Mouse (Mus musculus) thymus, adult 2 months (tissue): ENCODE results near the gene Ankrd12. TPM values are rescaled to one million over a fixed set of nuclear protein-coding genes. Genes with fewer than 3 reads are reported as not detected.
"Not testable (repeated sequence)": the region's sequence is repeated elsewhere in the genome, so short reads cannot be mapped to it uniquely, and the experiment has no call there.

Experiments
- DNase-seq: peaks from one replicate; pipeline ENCODE4 v3.0.0; 2021
- H3K27ac ChIP-seq: fragments of 200-500 bp; 2 replicates; pipeline ENCODE4 v1.5.1; 2012; ENCODE audit warnings: low read length, control low read depth; ENCODE audit not compliant: control insufficient read depth, insufficient read depth
- H3K27me3 ChIP-seq: fragments of 200-500 bp; 2 replicates; pipeline ENCODE4 v1.6.1; 2012; ENCODE audit warnings: mild to moderate bottlenecking, low read length, moderate library complexity, mixed read lengths; ENCODE audit not compliant: control insufficient read depth, insufficient read depth
- H3K36me3 ChIP-seq: fragments of 200-500 bp; 2 replicates; pipeline ENCODE4 v1.6.1; 2012; ENCODE audit warnings: mild to moderate bottlenecking, low read length, moderate library complexity; ENCODE audit not compliant: control insufficient read depth, insufficient read depth
- H3K4me1 ChIP-seq: fragments of 200-500 bp; replicated peaks from 2 replicates; pipeline ENCODE4 v1.6.1; 2012; ENCODE audit warnings: low read length; ENCODE audit not compliant: control insufficient read depth, insufficient read depth
- H3K4me3 ChIP-seq: fragments of 200-500 bp; 2 replicates; pipeline ENCODE4 v1.5.1; 2012; ENCODE audit warnings: mild to moderate bottlenecking, low read length, control low read depth, moderate library complexity; ENCODE audit not compliant: control insufficient read depth, insufficient read depth
- CTCF ChIP-seq: fragments of 200-500 bp; IDR thresholded peaks from 2 replicates; pipeline ENCODE4 v1.5.1; 2012; ENCODE audit warnings: mild to moderate bottlenecking, control low read depth, low read length, moderate library complexity, borderline replicate concordance; ENCODE audit not compliant: control insufficient read depth, poor library complexity, insufficient read depth; ENCODE audit errors: extremely low read depth
- POLR2A ChIP-seq: fragments of 200-500 bp; IDR thresholded peaks from 2 replicates; pipeline ENCODE4 v1.6.1; 2012; ENCODE audit warnings: mild to moderate bottlenecking, low read length, control low read depth, moderate library complexity; ENCODE audit not compliant: control insufficient read depth, poor library complexity, insufficient read depth; ENCODE audit errors: extremely low read depth
- WGBS: fragments of 180-500 bp; shearing (Covaris S2); methylation state at CpG from one replicate; pipeline ENCODE4 v1.1.7; 2018; 5-methylcytosine and 5-hydroxymethylcytosine counted together
- polyA plus RNA-seq: library from polyadenylated mRNA; depleted of rRNA; stranded (reverse); fragments of >200 nt; gene quantifications from 2 replicates; pipeline ENCODE4 v1.2.3, GENCODE M21; 2012

Ankrd12 gene
- polyA plus RNA-seq, 1 experiment: 7.9 TPM

DNA sequence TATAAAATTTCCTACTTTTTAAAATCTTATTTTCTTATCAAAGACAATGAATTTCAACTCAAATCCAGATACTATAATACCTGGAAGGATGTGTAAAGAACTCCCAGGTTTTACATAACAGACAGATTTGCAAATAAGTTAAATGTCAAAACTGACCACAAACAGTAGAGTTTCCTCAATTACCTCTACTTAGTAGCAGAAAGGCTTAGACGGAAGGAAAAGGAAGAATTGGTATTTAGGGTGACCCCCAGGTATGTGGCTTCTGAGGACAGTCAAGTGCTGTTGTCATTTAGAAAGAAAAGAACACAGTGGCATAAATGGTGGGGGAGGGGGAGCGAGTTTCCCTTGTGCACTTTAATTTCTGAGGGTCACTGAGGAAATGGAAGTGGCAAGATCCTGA, 65.1 kb downstream of the Ankrd12 start:
- WGBS: 87% methylated on average over 2 of the region's 2 CpGs
- H3K36me3 ChIP-seq: peaks cover 4% of the 10 kb centered on the region; the same call in 1 of the 2 replicates
- DNase-seq: no peak
- no peak overlapping the region for H3K27ac ChIP-seq
- H3K4me1 ChIP-seq: no peaks in the 10 kb centered on the region
- no peak for TF ChIP-seq CTCF
- no peak for TF ChIP-seq POLR2A
- H3K4me3 ChIP-seq: no peak overlapping the region
- no peaks in the 10 kb centered on the region for H3K27me3 ChIP-seq

DNA sequence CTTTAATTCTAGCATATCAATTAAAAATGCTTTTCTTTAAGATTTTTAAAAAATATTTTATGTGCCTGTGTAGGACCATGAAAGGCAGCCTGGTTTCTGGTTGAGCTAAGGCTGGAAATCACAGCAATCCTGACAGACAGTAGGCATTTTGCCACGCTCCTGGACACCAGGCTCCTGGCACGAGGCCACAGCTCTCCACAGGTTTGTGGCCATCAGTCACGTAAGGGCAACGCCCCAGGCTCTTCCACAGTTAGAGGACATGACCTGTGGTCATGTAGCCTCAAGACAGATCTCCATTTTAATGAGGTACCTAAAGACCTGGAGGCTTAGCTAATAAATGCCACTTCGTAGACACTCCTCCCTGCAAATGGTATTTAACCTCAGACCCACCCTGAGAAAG, 69.0 kb downstream of the Ankrd12 start:
- no peaks in the 10 kb centered on the region for H3K27me3 ChIP-seq
- H3K27ac ChIP-seq: no peak overlapping the region
- DNase-seq: no peak
- H3K36me3 ChIP-seq: peaks cover 4% of the 10 kb centered on the region; the same call in 1 of the 2 replicates
- 94% methylated on average over 5 of the region's 5 CpGs for WGBS
- H3K4me3 ChIP-seq: no peak overlapping the region
- TF ChIP-seq CTCF: no peak
- no peak for TF ChIP-seq POLR2A
- H3K4me1 ChIP-seq: no peaks in the 10 kb centered on the region

DNA sequence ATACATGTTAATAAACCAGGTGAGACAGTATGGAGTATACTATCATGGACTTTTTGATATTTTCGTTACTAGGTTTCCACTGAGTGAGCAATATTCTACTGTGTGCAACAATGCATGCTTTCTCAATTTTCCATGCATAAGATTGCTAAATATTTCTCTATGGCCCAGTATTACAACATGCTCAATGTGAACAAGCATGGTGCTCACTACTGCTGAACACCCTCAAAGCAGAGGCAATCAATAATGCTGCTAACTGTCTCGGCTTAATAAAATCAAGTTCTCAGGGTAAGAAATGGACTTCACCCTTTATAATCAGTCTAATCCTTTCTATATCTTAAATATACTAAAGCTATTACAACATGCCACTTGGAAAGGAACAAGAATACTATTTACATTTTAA, 69.4 kb downstream of the Ankrd12 start:
- H3K27me3 ChIP-seq: no peaks in the 10 kb centered on the region
- no peak overlapping the region for H3K4me3 ChIP-seq
- peaks cover 4% of the 10 kb centered on the region; the same call in 1 of the 2 replicates for H3K36me3 ChIP-seq
- no peak for DNase-seq
- H3K27ac ChIP-seq: no peak overlapping the region
- H3K4me1 ChIP-seq: no peaks in the 10 kb centered on the region
- 98% methylated on average over 2 of the region's 2 CpGs for WGBS
- TF ChIP-seq CTCF: no peak
- TF ChIP-seq POLR2A: no peak

DNA sequence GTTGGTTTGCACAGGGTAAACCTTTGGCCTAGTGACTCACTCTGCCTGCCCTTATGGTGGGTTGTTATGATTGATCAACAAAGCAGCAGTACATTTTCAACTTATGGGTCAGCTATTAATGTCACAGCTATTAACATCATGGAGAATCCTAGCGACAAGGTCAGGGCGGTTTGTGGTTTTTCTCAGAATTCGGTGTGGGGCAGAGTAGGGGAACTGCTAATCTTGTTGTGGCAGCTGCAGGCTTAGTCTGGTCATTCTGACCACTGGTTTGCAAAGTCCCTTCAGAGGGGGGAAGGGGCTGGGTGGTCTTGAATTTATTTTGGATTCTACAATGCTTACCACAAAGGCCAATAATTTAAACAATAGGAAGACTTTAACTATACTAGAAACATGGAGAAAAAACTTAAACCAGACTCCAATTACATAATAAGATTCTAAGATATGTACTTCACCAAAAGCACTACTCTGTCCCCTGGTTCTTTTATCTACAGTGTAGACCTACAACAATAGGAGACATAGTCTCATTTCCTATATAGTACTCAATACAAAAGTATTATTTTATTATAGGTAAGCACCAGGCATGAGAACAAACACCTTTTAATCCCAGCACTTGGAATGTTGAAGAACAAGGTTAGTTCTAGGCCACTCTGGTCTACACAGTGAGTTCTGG, 88.6 kb downstream of the Ankrd12 start:
- no peak for DNase-seq
- Histone ChIP-seq H3K27me3 (no peaks in the 10 kb centered on the region), H3K36me3 (no peaks in the 10 kb centered on the region), H3K4me1 (no peaks in the 10 kb centered on the region), H3K4me3 (no peak overlapping the region), H3K27ac (no peak overlapping the region)
- TF ChIP-seq POLR2A: no peak
- no peak for TF ChIP-seq CTCF
- WGBS: 65% methylated on average over 3 of the region's 3 CpGs

DNA sequence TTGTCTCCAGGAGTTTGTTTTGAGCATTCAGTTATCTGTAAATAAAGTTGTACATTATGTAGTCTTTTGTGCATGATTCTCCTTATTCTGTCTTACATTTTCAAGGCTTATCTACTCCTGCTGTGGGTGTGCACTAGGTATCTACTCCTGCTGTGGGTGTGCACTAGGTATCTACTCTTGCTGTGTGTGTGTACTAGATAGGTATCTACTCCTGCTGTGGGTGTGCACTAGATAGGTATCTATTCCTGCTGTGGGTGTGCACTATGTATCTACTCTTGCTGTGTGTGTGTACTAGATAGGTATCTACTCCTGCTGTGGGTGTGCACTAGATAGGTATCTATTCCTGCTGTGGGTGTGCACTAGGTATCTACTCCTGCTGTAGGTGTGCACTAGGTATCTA, 100.2 kb downstream of the Ankrd12 start:
- not testable (repeated sequence) for H3K27me3 ChIP-seq, H3K4me3 ChIP-seq, DNase-seq, H3K36me3 ChIP-seq, H3K27ac ChIP-seq, H3K4me1 ChIP-seq

DNA sequence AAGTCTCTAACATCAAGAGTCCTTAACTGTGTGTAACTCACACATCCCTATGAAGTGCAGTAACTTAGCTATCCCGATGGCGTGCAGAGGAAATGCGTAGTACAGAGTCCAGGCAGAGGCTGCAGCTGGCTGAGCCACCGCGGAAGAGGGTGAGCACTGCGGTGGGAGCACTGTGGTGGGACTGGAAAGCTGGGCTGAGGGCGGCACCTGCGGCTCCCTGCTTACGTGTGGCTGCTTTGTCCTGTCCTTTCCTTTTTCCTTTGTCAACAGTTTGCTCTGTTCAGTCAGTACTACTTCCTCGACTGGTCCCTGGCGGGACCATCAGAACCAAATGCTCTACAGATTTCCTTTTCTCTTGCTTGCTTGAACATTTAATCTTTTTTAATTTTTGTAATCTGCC, 109.1 kb downstream of the Ankrd12 start:
- Histone ChIP-seq H3K4me3 (no peak overlapping the region), H3K27ac (no peak overlapping the region), H3K27me3 (no peaks in the 10 kb centered on the region), H3K36me3 (0 out of 2 replicates have a peak, but pooled peaks cover 3% of the 10 kb centered on the region), H3K4me1 (no peaks in the 10 kb centered on the region)
- 81% methylated on average over 11 of the region's 11 CpGs for WGBS
- TF ChIP-seq POLR2A: no peak
- TF ChIP-seq CTCF: no peak
- DNase-seq: no peak

DNA sequence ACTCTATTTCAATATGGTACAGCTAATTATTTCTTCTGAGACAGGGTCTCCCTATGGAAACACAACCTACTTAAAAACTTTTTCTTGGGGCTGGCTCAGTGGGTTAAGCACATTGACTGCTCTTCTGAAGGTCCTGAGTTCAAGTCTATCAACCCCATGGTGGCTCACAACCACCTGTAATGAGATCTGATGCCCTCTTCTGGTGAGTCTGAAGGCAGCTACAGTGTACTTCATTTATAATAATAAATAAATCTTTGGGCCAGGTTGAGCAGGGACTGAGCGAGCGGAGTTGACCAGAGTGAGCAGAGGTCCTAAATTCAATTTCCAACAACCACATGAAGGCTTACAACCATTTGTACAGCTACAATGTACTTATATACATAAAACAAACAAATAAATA, 114.6 kb downstream of the Ankrd12 start:
- no peaks in the 10 kb centered on the region for H3K27me3 ChIP-seq
- H3K4me3 ChIP-seq: no peak overlapping the region
- no peak for TF ChIP-seq POLR2A
- no peak for TF ChIP-seq CTCF
- H3K36me3 ChIP-seq: no peaks in the 10 kb centered on the region
- H3K4me1 ChIP-seq: peaks cover 6% of the 10 kb centered on the region
- DNase-seq: no peak
- 99% methylated on average over 2 of the region's 2 CpGs for WGBS
- H3K27ac ChIP-seq: no peak overlapping the region
